Mouse (Mus musculus): ENCODE measurements around the gene Fbxl7.

DNA sequence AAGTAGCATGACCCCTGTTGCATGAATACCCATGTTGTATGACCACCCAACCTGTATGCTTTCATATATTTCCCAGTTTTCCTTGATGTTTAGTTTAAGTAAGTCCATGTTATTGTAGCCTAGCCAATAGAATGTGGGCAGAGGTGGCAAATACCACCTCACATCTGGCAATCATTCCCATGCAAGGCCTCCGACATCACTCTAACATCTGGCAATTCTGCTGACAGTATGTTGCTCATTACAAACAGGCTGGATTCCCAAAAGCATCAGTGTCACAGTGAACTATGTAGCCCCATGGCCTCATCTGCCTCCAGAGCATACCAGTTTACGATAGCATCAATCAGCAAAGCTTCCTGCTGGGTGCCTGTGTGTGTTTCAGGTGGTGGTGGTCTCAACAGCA, 163.0 kb downstream of the Fbxl7 start:
- no peak for TF ChIP-seq CTCF (IDR thresholded peaks at IDR 0.05)
- TF ChIP-seq EP300 (IDR thresholded peaks at IDR 0.05; ENCODE audit: insufficient read depth, low read depth, low read length) = no peak

Measured in heart, adult 2 months (tissue).